Mouse (Mus musculus) ES-Bruce4 (cell line): Measurements from ENCODE around the gene Per3. TPM values are rescaled to one million over a fixed set of nuclear protein-coding genes. Genes with fewer than 3 reads are reported as not detected.

ENCODE experiments used
- H3K27ac ChIP-seq: 2 replicates; pipeline ENCODE4 v1.5.1; 2012; ENCODE audit warnings: low read length, inconsistent platforms; ENCODE audit not compliant: insufficient read depth
- H3K27me3 ChIP-seq: 2 replicates; pipeline ENCODE4 v1.6.1; 2012; ENCODE audit warnings: mild to moderate bottlenecking, low read length, inconsistent platforms; ENCODE audit not compliant: control insufficient read depth, poor library complexity, insufficient read depth, severe bottlenecking
- H3K36me3 ChIP-seq: 2 replicates; pipeline ENCODE4 v1.6.1; 2012; ENCODE audit warnings: inconsistent platforms, mild to moderate bottlenecking, low read length, moderate library complexity; ENCODE audit not compliant: control insufficient read depth, poor library complexity, insufficient read depth, severe bottlenecking
- H3K4me1 ChIP-seq: one replicate; pipeline ENCODE4 v1.8.1; 2011; ENCODE audit warnings: low read length; ENCODE audit not compliant: control insufficient read depth, insufficient read depth
- H3K4me3 ChIP-seq: 2 replicates; pipeline ENCODE4 v1.5.1; 2011; ENCODE audit warnings: low read depth, mild to moderate bottlenecking, low read length
- H3K9ac ChIP-seq: 2 replicates; pipeline ENCODE4 v1.6.1; 2012; ENCODE audit warnings: low read depth, mild to moderate bottlenecking, inconsistent platforms; ENCODE audit not compliant: poor library complexity, severe bottlenecking
- H3K9me3 ChIP-seq: replicated peaks from 2 replicates; pipeline ENCODE4 v1.6.1; 2012; ENCODE audit warnings: mild to moderate bottlenecking, low read length, inconsistent platforms; ENCODE audit not compliant: control insufficient read depth, poor library complexity, insufficient read depth, severe bottlenecking
- CTCF ChIP-seq: IDR thresholded peaks from one replicate; pipeline ENCODE4 v1.8.1; 2011; ENCODE audit warnings: low read depth, low read length
- EP300 ChIP-seq: IDR thresholded peaks from 2 replicates; pipeline ENCODE4 v1.6.1; 2011; ENCODE audit warnings: low read depth, low read length; ENCODE audit not compliant: insufficient read depth
- POLR2A ChIP-seq: IDR thresholded peaks from one replicate; pipeline ENCODE4 v1.8.1; 2011; ENCODE audit warnings: low read length; ENCODE audit not compliant: insufficient read depth
- polyA plus RNA-seq: library from polyadenylated mRNA; stranded (reverse); fragments of >200 nt; gene quantifications from 2 replicates; pipeline ENCODE4 v1.2.4, GENCODE M21; 2011; ENCODE audit warnings: low read depth; ENCODE audit not compliant: missing spikeins, insufficient read depth, insufficient read length

Per3 gene
- polyA plus RNA-seq, 1 experiment = 14.1 TPM

DNA sequence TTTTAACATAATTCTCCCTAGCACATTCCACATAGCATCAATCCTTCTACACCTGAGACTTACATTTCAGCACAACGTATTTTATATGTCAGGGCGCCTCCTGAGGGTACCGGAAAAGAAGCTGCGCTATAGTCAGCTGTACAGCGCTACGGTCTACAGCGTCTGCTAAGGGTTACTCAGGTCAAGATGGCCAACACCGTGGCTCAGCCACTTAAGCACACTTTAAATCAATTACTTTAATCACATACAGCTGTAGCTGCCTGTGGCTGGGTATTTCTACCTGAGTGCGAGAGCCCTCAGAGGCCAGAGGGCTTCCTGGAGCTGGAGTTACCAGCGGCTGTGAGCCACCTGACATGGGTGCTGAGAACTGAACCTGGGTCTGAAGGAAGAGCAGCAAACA, 28.5 kb downstream of the Per3 start:
- Histone ChIP-seq H3K4me3 (no peak overlapping the region), H3K4me1 (no peaks in the 10 kb centered on the region), H3K27me3 (no peaks in the 10 kb centered on the region), H3K27ac (no peak overlapping the region), H3K9me3 (no peaks in the 10 kb centered on the region), H3K36me3 (no peaks in the 10 kb centered on the region), H3K9ac (no peak overlapping the region)
- TF ChIP-seq POLR2A = no peak
- TF ChIP-seq EP300 = no peak
- no peak for TF ChIP-seq CTCF

DNA sequence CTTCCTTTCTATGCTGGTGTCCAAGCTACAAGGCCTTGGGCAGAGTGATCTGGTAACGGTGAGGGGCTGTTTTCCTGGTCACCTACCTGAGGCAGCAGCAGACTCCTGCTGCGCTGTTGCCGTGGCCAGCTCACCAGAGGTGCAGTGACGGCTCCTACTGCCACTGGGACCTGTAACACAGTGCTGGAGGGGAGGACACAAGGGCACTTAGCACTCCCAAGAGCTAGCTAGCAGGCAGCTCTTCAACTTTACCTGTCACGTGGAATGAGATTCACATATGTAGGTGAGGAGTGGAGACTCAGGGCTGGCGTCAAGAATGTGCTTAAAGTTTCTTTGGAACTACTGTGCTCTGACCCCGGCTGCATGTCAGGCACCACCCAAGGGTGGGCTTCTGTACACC, 34.1 kb downstream of the Per3 start:
- H3K4me3 ChIP-seq = no peak overlapping the region
- no peak overlapping the region for H3K27ac ChIP-seq
- H3K4me1 ChIP-seq = no peaks in the 10 kb centered on the region
- no peaks in the 10 kb centered on the region for H3K36me3 ChIP-seq
- no peaks in the 10 kb centered on the region for H3K9me3 ChIP-seq
- H3K9ac ChIP-seq = no peak overlapping the region
- H3K27me3 ChIP-seq = no peaks in the 10 kb centered on the region
- no peak for TF ChIP-seq EP300
- no peak for TF ChIP-seq POLR2A
- no peak for TF ChIP-seq CTCF

DNA sequence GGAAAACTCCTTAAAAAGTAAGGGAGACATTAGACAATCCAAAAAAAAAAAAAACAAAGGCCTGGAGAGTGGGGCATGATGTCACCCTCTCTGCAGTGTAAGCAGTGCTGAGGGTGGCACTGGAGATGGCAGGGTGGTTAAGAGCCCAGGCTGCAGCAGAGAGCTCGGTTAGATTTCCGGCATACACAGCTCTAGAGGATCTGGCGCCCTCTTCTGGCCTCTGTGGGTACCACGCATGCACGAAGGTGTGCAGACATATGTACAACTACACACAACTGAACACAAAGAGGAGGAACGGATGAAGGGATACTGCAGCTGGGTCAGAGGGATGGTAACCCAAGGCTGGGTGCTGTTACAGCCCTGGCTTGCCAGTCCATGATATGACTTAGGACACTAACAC, 37.5 kb downstream of the Per3 start:
- Histone ChIP-seq H3K27ac (no peak overlapping the region), H3K36me3 (no peaks in the 10 kb centered on the region)
- TF ChIP-seq EP300 (no peak), CTCF (peak; percentile 92)

DNA sequence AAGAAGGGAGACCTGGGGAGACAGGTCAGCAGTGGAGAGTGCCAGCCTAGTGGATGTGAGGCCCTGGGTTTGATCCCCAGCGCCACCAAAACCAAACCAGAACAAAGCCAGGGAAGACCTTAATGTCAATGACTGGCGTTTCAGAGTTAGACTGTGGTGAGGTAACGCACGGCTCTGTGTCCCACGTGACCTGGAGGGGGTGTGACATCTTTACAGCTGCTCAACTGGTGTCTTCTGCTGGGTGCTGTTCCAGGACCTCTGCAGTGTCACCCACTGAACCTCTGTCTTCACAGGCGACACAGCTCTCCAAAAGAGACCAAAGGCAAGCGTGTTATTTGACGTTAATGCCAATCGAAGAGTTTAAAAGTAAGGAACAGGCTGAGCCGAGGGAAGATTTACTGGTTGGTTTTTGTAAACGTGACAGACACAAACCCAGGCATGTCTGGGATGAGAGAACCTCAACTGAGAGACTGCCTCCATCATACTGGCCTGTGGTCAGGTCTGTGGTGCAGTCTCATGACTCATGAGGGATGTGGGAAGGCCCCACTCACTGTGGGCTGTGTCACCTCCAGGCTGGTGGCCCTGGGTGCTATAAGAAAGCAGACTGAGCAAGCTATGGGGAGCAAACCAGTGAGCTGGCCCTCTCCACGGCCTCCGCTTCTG, 38.7 kb downstream of the Per3 start:
- Histone ChIP-seq H3K27ac (no peak overlapping the region), H3K36me3 (no peaks in the 10 kb centered on the region), H3K27me3 (no peaks in the 10 kb centered on the region), H3K4me3 (no peak overlapping the region), H3K4me1 (no peaks in the 10 kb centered on the region), H3K9me3 (no peaks in the 10 kb centered on the region), H3K9ac (no peak overlapping the region)
- TF ChIP-seq CTCF = no peak
- no peak for TF ChIP-seq EP300

More for the DNA sequence above, 37.5 kb downstream of the Per3 start:
- no peak overlapping the region for H3K9ac ChIP-seq
- no peaks in the 10 kb centered on the region for H3K9me3 ChIP-seq
- no peak overlapping the region for H3K4me3 ChIP-seq
- no peaks in the 10 kb centered on the region for H3K27me3 ChIP-seq
- no peaks in the 10 kb centered on the region for H3K4me1 ChIP-seq

DNA sequence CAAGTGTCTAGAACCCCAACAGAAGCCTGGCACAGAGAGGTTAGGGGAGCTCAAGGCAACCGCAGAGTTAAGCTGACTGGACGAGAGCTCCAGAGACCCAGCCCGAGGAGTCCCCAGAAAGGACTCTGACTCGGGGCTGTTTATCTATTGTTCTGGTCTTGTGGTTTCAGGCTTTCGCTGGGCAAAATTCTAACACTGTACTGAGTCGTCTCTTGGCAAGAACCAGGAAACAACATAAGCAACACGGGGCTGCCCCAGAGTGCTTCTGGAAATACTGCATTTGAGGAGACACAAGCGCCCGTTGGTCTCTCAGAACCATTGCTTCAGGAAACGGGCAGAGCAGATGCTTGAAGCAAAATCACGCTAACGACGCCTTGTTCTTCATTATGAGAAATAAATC, 43.1 kb downstream of the Per3 start:
- Histone ChIP-seq H3K4me3 (no peak overlapping the region), H3K36me3 (no peaks in the 10 kb centered on the region), H3K9me3 (no peaks in the 10 kb centered on the region), H3K27me3 (no peaks in the 10 kb centered on the region), H3K9ac (no peak overlapping the region), H3K4me1 (no peaks in the 10 kb centered on the region), H3K27ac (no peak overlapping the region)
- no peak for TF ChIP-seq EP300
- TF ChIP-seq POLR2A = no peak
- TF ChIP-seq CTCF = no peak

DNA sequence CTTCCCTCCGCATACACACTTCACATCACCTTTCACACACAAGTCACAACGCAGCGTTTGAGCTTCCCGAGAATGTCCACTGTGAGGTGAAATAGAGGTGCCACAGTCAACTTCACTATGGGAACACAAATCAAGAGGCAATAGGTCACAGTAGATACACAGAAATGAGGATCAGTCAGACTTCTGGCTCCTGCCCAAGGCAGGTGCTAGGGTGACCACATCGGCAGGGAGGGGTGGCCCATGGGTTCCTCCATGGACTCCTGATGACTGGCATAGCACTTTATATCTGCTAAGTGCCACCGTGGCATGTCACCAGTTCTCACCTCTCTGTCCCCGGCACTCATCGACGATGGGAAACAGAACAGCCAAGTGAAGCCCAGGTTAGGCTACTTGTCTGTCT, 45.8 kb downstream of the Per3 start:
- H3K27me3 ChIP-seq = no peaks in the 10 kb centered on the region
- H3K4me1 ChIP-seq = no peaks in the 10 kb centered on the region
- TF ChIP-seq CTCF (no peak), POLR2A (no peak), EP300 (no peak)
- no peak overlapping the region for H3K4me3 ChIP-seq
- H3K27ac ChIP-seq = no peak overlapping the region
- no peak overlapping the region for H3K9ac ChIP-seq
- no peaks in the 10 kb centered on the region for H3K9me3 ChIP-seq
- no peaks in the 10 kb centered on the region for H3K36me3 ChIP-seq
